In genomic region chr13:69572594-69572993, GRCm38 (mm10) we compare ENCODE assay signal across 16 mouse cellular contexts. TPM values are rescaled to one million over a fixed set of nuclear protein-coding genes. Genes with fewer than 3 reads are reported as not detected.
DNase-seq lines count a peak whose midpoint lies in the region; TF ChIP-seq lines count a peak whose summit lies in the region.
"Had no signal": no experiment of that assay in that cellular context is flagged by ENCODE, and none has a peak within 500 bp of the region (broad histone marks: within the 10 kb centered on the region; RNA-seq: fewer than 3 reads in every experiment).

No protein-coding gene starts in this region.

- 0 out of 2 replicates have a peak, but pooled peaks cover 2% of the 10 kb centered on the region for H3K4me1 ChIP-seq in kidney, adult 2 months (ENCODE audit: control insufficient read depth, insufficient read depth, low read length)

- H3K4me3 ChIP-seq in kidney, adult 2 months (ENCODE audit: insufficient read depth, low read depth, low read length): no peak overlapping the region

- WGBS in kidney, adult 2 months: 70% methylated on average over 3 of the region's 3 CpGs

- TF ChIP-seq POLR2A in kidney, adult 2 months (IDR thresholded peaks at IDR 0.05; ENCODE audit: low read depth, low read length): no peak

- H3K27ac ChIP-seq in kidney, adult 2 months (ENCODE audit: insufficient read depth, low read depth, low read length): peak overlapping the region; percentile 56; the same call in 1 of the 2 replicates

- H3K27me3 ChIP-seq in kidney, adult 2 months (replicated peaks; ENCODE audit: control insufficient read depth, insufficient read depth, low read length): no peaks in the 10 kb centered on the region
- H3K27me3 ChIP-seq: CH12.LX, Patski had no signal

- DNase-seq in kidney, adult 2 months: peak; percentile 68
- DNase-seq in kidney, adult 11 months: no peak
- DNase-seq in kidney, adult 9 months: peak; percentile 68
- DNase-seq in kidney, postnatal 10 days: no peak
- DNase-seq: adrenal gland, adult 2 months; adrenal gland, adult 8-10 months; adrenal gland, postnatal 10 days; adrenal gland, postnatal 14 days; adrenal gland, postnatal 25 days; adrenal gland, postnatal 36 days; B cell, adult 2 months; cerebellum, adult 11 months; cerebellum, adult 11-12 months; cerebellum, adult 18-20 months had no signal

- no peak for TF ChIP-seq CTCF in kidney, adult 2 months (conservative IDR thresholded peaks at IDR 0.05; ENCODE audit: insufficient read depth, insufficient read length, low read depth, low read length)

- H3K36me3 ChIP-seq in kidney, adult 2 months (ENCODE audit: control insufficient read depth, insufficient read depth, low read length): no peaks in the 10 kb centered on the region

RNA-seq across cellular contexts. Expression of gene Tent4a, which starts 38.2 kb away (rescaled TPM):
- 15.8 and 16.7 TPM in 2 replicates for polyA plus RNA-seq in kidney, adult 2 months (2012; rRNA removed)

RNA-seq across cellular contexts. Expression of gene Srd5a1, which starts 38.6 kb away (rescaled TPM):
- polyA plus RNA-seq in kidney, adult 2 months (2012; rRNA removed): 13.9 and 15.7 TPM in 2 replicates

RNA-seq across cellular contexts. Expression of gene Nsun2, which starts 39.0 kb away (rescaled TPM):
- 47.9 and 51.6 TPM in 2 replicates for polyA plus RNA-seq in kidney, adult 2 months (2012; rRNA removed)

Comparison
In these comparisons a context has a peak if more than half of its experiments do, and no peak if none do; other contexts are left out.
1. DNase-seq: peak in kidney, adult 2 months (single experiment) and kidney, adult 9 months (single experiment); none in kidney, adult 11 months (single experiment) and kidney, postnatal 10 days (single experiment).